Mouse (Mus musculus): ENCODE measurements around the gene 4930402H24Rik. TPM values are rescaled to one million over a fixed set of nuclear protein-coding genes. Genes with fewer than 3 reads are reported as not detected.

4930402H24Rik gene
- total RNA-seq, 1 experiment from 2014 or later: 9.4 TPM

DNA sequence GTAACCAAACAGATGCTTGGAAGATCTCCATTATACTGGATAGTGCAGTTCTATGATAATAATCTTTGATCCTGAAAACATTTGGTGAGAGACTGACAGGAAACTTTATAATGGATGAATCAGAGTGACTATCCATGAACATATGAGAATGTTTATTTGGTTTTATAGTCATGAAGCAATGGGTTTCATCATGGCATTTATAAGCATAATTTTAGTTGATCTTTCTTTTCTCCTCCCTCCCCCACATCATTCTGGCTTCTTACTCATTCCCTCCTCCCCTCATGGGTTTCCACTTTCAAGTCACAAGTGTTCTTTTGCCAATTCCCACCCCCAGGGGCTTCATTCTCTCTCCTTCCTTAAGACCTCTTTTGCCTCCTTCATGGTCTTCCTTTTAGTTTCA, 19.2 kb downstream of the 4930402H24Rik start:
- ATAC-seq (replicated peaks in 1 of 2; ENCODE audit: insufficient read depth in 1 of 2, low FRiP score in 2 of 2, low TSS enrichment in 1 of 2, low read depth in 1 of 2, poor library complexity in 2 of 2, severe bottlenecking in 2 of 2): no peak

- ATAC-seq (replicated peaks in 1 of 2; ENCODE audit: insufficient read depth in 1 of 2, low FRiP score in 2 of 2, low TSS enrichment in 1 of 2, low read depth in 1 of 2, poor library complexity in 2 of 2, severe bottlenecking in 2 of 2): no peak
These were observed 28.8 kb downstream of the 4930402H24Rik start for GRCm38 (mm10) chr2:130877376-130877775.

- ATAC-seq (replicated peaks in 1 of 2; ENCODE audit: insufficient read depth in 1 of 2, low FRiP score in 2 of 2, low TSS enrichment in 1 of 2, low read depth in 1 of 2, poor library complexity in 2 of 2, severe bottlenecking in 2 of 2): no peak
These were observed 35.3 kb downstream of the 4930402H24Rik start for GRCm38 (mm10) chr2:130870916-130871315.

GRCm38 (mm10) chr2:130862091-130862490, 44.1 kb downstream of the 4930402H24Rik start:
- no peak for ATAC-seq (replicated peaks in 1 of 2; ENCODE audit: insufficient read depth in 1 of 2, low FRiP score in 2 of 2, low TSS enrichment in 1 of 2, low read depth in 1 of 2, poor library complexity in 2 of 2, severe bottlenecking in 2 of 2)

- no peak for ATAC-seq (replicated peaks in 1 of 2; ENCODE audit: insufficient read depth in 1 of 2, low FRiP score in 2 of 2, low TSS enrichment in 1 of 2, low read depth in 1 of 2, poor library complexity in 2 of 2, severe bottlenecking in 2 of 2)
These were observed 53.2 kb downstream of the 4930402H24Rik start for GRCm38 (mm10) chr2:130852964-130853363.

DNA sequence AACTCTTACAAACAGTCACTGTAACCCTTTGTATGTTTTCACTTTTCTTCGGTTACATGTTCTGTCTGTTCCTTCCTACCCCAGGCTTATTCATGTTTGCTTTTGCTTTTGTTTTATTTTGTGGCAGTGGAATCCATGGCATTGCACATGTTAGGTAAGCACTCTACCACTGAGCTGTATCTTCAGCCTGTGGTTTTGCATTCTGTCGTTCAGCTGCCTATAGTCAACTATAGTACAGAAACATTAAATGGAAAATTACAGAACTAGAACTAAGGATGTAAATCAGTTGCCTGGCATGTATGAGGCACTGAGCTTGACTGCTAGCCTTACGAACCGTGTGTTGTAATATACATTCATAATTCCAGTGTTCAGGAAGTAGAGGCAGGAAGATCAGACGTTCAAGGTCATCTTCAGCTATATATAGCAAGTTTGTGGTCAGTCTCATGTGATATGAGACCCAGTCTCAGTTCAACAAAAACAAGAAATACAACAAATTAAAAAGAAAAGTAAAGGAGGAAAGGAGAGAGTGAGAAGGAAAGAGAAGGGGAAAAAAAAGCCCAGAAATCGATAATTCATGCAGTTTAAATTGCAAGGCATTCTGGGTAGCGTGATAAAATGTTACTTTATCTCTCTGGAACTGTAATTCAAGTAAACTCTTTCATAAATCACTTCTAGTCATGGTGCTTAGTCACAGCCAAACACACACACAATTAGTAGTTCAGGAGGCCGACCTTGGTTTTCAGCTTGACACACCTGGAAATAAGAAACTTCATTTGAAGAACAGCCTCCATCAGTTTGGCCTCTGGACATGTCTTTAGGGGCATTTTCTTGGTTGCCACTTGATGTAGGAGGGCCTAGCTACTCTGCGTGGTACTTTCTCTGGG, 54.6 kb downstream of the 4930402H24Rik start:
- no peak for ATAC-seq (replicated peaks in 1 of 2; ENCODE audit: insufficient read depth in 1 of 2, low FRiP score in 2 of 2, low TSS enrichment in 1 of 2, low read depth in 1 of 2, poor library complexity in 2 of 2, severe bottlenecking in 2 of 2)

DNA sequence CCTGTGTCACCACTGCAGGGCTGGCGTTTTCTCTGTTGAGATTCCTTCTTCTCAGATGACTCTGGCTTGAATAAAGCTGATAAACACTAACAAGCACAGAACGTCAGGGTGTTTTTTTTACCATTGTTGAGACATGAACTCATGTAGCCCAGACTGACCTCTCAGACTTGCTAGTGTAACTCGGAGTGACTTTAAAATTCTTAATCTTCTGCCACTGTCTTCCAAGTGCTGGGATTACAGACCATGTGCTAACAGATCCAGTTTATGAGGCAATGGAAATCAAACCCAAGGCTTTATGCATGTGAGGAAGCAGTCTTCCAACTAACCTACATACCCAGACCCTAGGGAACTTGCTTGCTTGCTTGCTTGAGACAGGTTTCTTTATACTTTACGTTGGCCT, 56.5 kb downstream of the 4930402H24Rik start:
- no peak for ATAC-seq (replicated peaks in 1 of 2; ENCODE audit: insufficient read depth in 1 of 2, low FRiP score in 2 of 2, low TSS enrichment in 1 of 2, low read depth in 1 of 2, poor library complexity in 2 of 2, severe bottlenecking in 2 of 2)

GRCm38 (mm10) chr2:130848313-130848712, 57.9 kb downstream of the 4930402H24Rik start:
- ATAC-seq (replicated peaks in 1 of 2; ENCODE audit: insufficient read depth in 1 of 2, low FRiP score in 2 of 2, low TSS enrichment in 1 of 2, low read depth in 1 of 2, poor library complexity in 2 of 2, severe bottlenecking in 2 of 2): no peak

- ATAC-seq (replicated peaks in 1 of 2; ENCODE audit: insufficient read depth in 1 of 2, low FRiP score in 2 of 2, low TSS enrichment in 1 of 2, low read depth in 1 of 2, poor library complexity in 2 of 2, severe bottlenecking in 2 of 2): no peak
These were observed 62.6 kb downstream of the 4930402H24Rik start for GRCm38 (mm10) chr2:130843623-130844022.

DNA sequence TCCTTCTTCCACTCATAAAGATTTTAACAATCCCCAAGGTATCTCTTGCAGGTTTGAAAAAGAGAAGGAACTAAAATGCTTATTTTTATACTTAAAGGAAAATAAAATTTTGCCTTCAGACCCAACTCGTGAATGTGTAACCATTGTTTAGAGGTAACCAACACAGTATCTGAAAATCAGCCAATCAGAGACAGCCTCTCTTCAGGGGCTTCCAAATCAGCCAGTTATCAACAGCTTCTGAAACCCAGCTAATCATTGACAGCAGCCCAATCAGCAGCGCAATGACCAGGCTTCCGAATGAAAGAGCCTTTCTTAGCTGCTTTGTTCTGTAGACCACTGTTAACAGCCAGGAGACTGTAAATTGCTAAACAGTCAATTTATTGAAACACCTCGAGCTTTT, 65.4 kb downstream of the 4930402H24Rik start:
- 0 out of 4 replicates have a peak, but pooled peaks of 1 of the 2 experiments have one; percentile 24 for ATAC-seq (replicated peaks in 1 of 2; ENCODE audit: insufficient read depth in 1 of 2, low FRiP score in 2 of 2, low TSS enrichment in 1 of 2, low read depth in 1 of 2, poor library complexity in 2 of 2, severe bottlenecking in 2 of 2)

GRCm38 (mm10) chr2:130839874-130840661, 66.1 kb downstream of the 4930402H24Rik start:
- peak; percentile 50 to 75 for ATAC-seq (replicated peaks in 1 of 2; ENCODE audit: insufficient read depth in 1 of 2, low FRiP score in 2 of 2, low TSS enrichment in 1 of 2, low read depth in 1 of 2, poor library complexity in 2 of 2, severe bottlenecking in 2 of 2)

- ATAC-seq (replicated peaks in 1 of 2; ENCODE audit: insufficient read depth in 1 of 2, low FRiP score in 2 of 2, low TSS enrichment in 1 of 2, low read depth in 1 of 2, poor library complexity in 2 of 2, severe bottlenecking in 2 of 2): peak; percentile 47 to 60
These were observed 66.7 kb downstream of the 4930402H24Rik start for GRCm38 (mm10) chr2:130839528-130839873.

DNA sequence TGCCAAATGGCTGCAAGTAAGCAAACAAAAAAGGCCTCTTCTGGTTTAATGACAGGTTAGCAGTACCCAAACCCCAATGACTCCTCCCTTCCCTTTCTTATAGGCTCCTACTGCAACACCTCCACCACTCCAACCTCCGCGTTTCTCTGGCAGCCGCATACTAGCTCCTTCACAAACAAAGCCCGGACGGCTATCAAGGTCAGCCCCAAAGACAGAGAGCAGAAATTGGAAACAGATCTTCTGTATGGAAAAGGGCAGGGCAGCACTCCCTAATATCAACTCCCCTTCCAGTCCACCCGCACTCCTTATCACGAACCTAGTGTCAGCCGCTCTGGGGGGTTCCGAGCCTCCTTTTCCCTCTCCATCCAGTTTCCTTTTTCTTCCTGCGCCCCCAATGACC, 67.1 kb downstream of the 4930402H24Rik start:
- ATAC-seq (replicated peaks in 1 of 2; ENCODE audit: insufficient read depth in 1 of 2, low FRiP score in 2 of 2, low TSS enrichment in 1 of 2, low read depth in 1 of 2, poor library complexity in 2 of 2, severe bottlenecking in 2 of 2): 0 out of 4 replicates have a peak, but pooled peaks of 1 of the 2 experiments have one; percentile 29

- no peak for ATAC-seq (replicated peaks in 1 of 2; ENCODE audit: insufficient read depth in 1 of 2, low FRiP score in 2 of 2, low TSS enrichment in 1 of 2, low read depth in 1 of 2, poor library complexity in 2 of 2, severe bottlenecking in 2 of 2)
These were observed 68.1 kb downstream of the 4930402H24Rik start for GRCm38 (mm10) chr2:130838131-130838530.

DNA sequence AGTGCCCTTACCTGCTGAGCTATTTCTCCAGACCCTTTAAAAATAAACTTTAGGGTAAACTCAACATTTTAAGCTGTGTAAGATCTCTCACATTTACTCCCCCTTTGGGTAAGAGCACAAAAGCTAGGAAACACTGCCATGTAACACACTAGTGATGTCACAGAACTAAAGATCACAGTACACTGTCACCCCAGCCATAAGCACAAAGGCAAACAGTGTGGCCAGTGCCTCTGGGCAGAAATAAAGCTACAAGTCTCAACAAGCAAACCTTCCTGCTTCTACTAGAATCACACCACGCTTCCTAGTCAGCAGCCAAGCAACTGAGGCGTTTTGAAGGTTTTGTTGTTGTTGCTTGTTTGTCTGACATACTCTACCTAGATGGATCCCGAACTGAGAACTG, 72.5 kb downstream of the 4930402H24Rik start:
- ATAC-seq (replicated peaks in 1 of 2; ENCODE audit: insufficient read depth in 1 of 2, low FRiP score in 2 of 2, low TSS enrichment in 1 of 2, low read depth in 1 of 2, poor library complexity in 2 of 2, severe bottlenecking in 2 of 2): no peak

DNA sequence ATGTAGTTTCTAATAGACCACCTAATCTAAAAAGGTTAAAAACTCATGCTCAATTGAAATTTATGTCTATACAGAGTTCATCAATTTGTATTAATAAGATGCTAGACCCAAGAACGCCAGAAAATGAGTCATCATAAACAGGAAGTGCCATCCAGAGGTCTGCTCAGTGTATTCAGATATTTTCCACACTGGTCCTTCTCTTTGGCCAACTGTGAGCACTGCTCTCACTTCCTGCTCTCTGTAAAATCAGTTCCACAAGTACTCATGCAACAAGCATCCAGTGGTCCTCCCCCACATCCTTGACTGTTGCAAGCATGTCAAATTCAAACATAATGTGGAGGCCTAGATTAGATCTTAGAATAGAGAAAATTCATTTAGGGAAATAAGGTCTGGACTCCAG, 73.6 kb downstream of the 4930402H24Rik start:
- no peak for ATAC-seq (replicated peaks in 1 of 2; ENCODE audit: insufficient read depth in 1 of 2, low FRiP score in 2 of 2, low TSS enrichment in 1 of 2, low read depth in 1 of 2, poor library complexity in 2 of 2, severe bottlenecking in 2 of 2)

GRCm38 (mm10) chr2:130832012-130832411, 74.2 kb downstream of the 4930402H24Rik start:
- no peak for ATAC-seq (replicated peaks in 1 of 2; ENCODE audit: insufficient read depth in 1 of 2, low FRiP score in 2 of 2, low TSS enrichment in 1 of 2, low read depth in 1 of 2, poor library complexity in 2 of 2, severe bottlenecking in 2 of 2)

DNA sequence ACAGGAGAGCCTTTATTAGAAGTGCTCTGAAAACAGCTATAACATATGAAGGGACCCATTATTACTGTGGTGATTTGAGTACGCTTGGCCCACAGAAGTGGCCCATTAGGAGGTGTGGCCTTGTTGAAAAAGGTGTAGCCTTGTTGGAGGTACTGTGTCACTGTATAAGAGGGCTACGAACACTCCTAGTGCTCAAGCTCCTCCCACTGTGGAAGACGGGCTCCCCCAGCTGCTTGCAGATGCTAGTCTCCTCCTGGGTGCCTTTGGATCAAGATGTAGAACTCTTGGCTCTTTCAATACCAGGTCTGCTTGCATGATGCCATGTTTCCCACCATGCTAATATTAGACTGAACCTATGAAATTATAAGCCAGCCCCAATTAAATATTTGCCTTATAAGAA, 76.0 kb downstream of the 4930402H24Rik start:
- no peak for ATAC-seq (replicated peaks in 1 of 2; ENCODE audit: insufficient read depth in 1 of 2, low FRiP score in 2 of 2, low TSS enrichment in 1 of 2, low read depth in 1 of 2, poor library complexity in 2 of 2, severe bottlenecking in 2 of 2)

All from hematopoietic stem cell, adult 5-6 weeks (primary cell).